Mouse (Mus musculus): ENCODE results near the gene F5. TPM values are rescaled to one million over a fixed set of nuclear protein-coding genes. Genes with fewer than 3 reads are reported as not detected.

F5 gene
- polyA plus RNA-seq, 1 experiment: 2.0 TPM

DNA sequence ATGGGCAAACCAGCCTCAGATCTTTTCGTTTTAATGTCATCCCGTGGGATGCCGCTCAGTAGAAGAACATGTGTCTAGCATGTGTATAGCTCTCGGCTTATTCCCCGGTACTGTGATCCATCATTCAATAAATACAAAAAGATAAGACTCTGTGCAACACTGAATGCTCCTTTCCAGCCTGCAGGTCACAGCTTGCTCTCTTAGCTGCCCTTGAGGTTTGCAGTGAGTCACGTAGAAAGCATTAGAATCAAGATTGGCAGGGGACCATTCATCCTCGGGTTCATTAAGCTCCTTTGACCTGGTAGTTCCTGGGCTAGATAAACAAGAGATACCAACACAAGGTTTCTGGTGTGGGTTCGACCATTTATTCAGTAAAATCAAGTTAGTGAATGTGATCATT, 91.2 kb downstream of the F5 start:
- WGBS: 86% methylated on average over 8 of the region's 8 CpGs
- DNase-seq (ENCODE audit: low read depth in 1 of 2, low spot score in 2 of 2): no peak
- Histone ChIP-seq H3K4me3 (ENCODE audit: extremely low read depth, insufficient read depth, insufficient read length) (no peak overlapping the region), H3K27ac (ENCODE audit: insufficient read depth, low read length) (no peak overlapping the region), H3K27me3 (ENCODE audit: control insufficient read depth, insufficient read depth, low read length) (no peaks in the 10 kb centered on the region), H3K4me1 (ENCODE audit: control insufficient read depth, insufficient read depth, insufficient read length) (peaks cover 1% of the 10 kb centered on the region; the same call in 1 of the 2 replicates), H3K36me3 (ENCODE audit: control insufficient read depth, insufficient read depth, low read length) (no peaks in the 10 kb centered on the region)
- TF ChIP-seq CTCF (IDR thresholded peaks at IDR 0.05; ENCODE audit: extremely low read depth, insufficient read depth, insufficient read length, insufficient replicate concordance): no peak
- no peak for TF ChIP-seq POLR2A (IDR thresholded peaks at IDR 0.05; ENCODE audit: low read depth, low read length)

GRCm38 (mm10) chr1:164247442-164247841, 95.8 kb downstream of the F5 start:
- Histone ChIP-seq H3K27ac (ENCODE audit: insufficient read depth, low read length) (no peak overlapping the region), H3K36me3 (ENCODE audit: control insufficient read depth, insufficient read depth, low read length) (no peaks in the 10 kb centered on the region), H3K27me3 (ENCODE audit: control insufficient read depth, insufficient read depth, low read length) (no peaks in the 10 kb centered on the region), H3K4me1 (ENCODE audit: control insufficient read depth, insufficient read depth, insufficient read length) (peaks cover 3% of the 10 kb centered on the region; the same call in 1 of the 2 replicates), H3K4me3 (ENCODE audit: extremely low read depth, insufficient read depth, insufficient read length) (no peak overlapping the region)
- 76% methylated on average over 8 of the region's 8 CpGs for WGBS
- TF ChIP-seq CTCF (IDR thresholded peaks at IDR 0.05; ENCODE audit: extremely low read depth, insufficient read depth, insufficient read length, insufficient replicate concordance) (no peak), POLR2A (IDR thresholded peaks at IDR 0.05; ENCODE audit: low read depth, low read length) (no peak)
- DNase-seq (ENCODE audit: low read depth in 1 of 2, low spot score in 2 of 2): no peak

DNA sequence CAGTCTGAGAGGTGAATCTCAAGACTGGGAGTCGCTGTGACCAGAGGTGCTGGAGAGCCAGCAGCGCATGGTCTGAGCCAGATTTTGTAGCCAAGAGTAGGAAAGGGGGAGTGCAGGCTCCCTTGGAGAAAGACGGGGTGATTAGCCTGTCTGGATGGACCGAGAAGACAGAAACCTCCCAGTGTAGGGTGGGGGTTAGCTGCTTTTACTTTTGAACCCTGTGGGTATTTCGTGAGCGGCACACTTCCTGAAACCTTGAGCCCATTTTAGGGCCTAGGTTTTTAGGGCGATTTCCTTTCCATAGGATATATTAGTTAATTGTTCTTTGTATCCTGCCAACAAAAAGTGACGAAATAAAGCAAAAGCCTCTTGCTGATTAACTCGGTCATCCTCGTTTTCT, 96.3 kb downstream of the F5 start:
- H3K4me1 ChIP-seq (ENCODE audit: control insufficient read depth, insufficient read depth, insufficient read length): peaks cover 3% of the 10 kb centered on the region; the same call in 1 of the 2 replicates
- H3K27ac ChIP-seq (ENCODE audit: insufficient read depth, low read length): 0 out of 2 replicates have a peak overlapping the region, but pooled peaks have one; percentile 2
- H3K4me3 ChIP-seq (ENCODE audit: extremely low read depth, insufficient read depth, insufficient read length): no peak overlapping the region
- no peaks in the 10 kb centered on the region for H3K36me3 ChIP-seq (ENCODE audit: control insufficient read depth, insufficient read depth, low read length)
- DNase-seq (ENCODE audit: low read depth in 1 of 2, low spot score in 2 of 2): no peak
- no peaks in the 10 kb centered on the region for H3K27me3 ChIP-seq (ENCODE audit: control insufficient read depth, insufficient read depth, low read length)
- no peak for TF ChIP-seq CTCF (IDR thresholded peaks at IDR 0.05; ENCODE audit: extremely low read depth, insufficient read depth, insufficient read length, insufficient replicate concordance)
- TF ChIP-seq POLR2A (IDR thresholded peaks at IDR 0.05; ENCODE audit: low read depth, low read length): no peak
- 13% methylated on average over 10 of the region's 10 CpGs for WGBS

- Histone ChIP-seq H3K27me3 (ENCODE audit: control insufficient read depth, insufficient read depth, low read length) (no peaks in the 10 kb centered on the region), H3K27ac (ENCODE audit: insufficient read depth, low read length) (peak within 1 kb of the TSS; percentile 85), H3K36me3 (ENCODE audit: control insufficient read depth, insufficient read depth, low read length) (no peaks in the 10 kb centered on the region), H3K4me1 (ENCODE audit: control insufficient read depth, insufficient read depth, insufficient read length) (peaks cover 3% of the 10 kb centered on the region; the same call in 1 of the 2 replicates), H3K4me3 (ENCODE audit: extremely low read depth, insufficient read depth, insufficient read length) (peak within 1 kb of the TSS; percentile 77)
- no peak for TF ChIP-seq CTCF (IDR thresholded peaks at IDR 0.05; ENCODE audit: extremely low read depth, insufficient read depth, insufficient read length, insufficient replicate concordance)
- TF ChIP-seq POLR2A (IDR thresholded peaks at IDR 0.05; ENCODE audit: low read depth, low read length): peak; percentile 83
- under 1% methylated on average over 75 of the region's 79 CpGs for WGBS
- DNase-seq (ENCODE audit: low read depth in 1 of 2, low spot score in 2 of 2): peak; percentile 90 to 97
Measured at GRCm38 (mm10) chr1:164248465-164249331, 97.1 kb downstream of the F5 start, which contains the start of gene Slc19a2. Gene Slc19a2, plus strand, starts transcription at chr1:164249046.

DNA sequence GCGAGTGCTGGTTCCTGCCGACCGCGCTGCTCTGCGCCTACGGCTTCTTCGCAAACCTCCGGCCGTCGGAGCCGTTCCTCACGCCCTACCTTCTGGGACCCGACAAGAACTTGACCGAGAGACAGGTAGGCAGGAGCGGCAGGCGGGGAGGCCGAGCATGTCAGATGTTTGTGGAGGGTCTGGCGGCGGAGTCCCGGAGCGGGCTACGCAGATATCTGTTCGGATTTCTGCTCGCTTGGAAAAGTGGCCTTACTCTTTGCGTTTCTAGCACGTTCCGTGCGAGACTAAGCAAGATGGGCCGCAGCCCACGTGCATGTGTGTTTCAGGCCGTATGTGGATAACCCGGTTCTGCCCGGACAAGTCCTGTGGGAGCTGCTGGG, 97.7 kb downstream of the F5 start:
- WGBS: 2% methylated on average over 33 of the region's 33 CpGs
- DNase-seq (ENCODE audit: low read depth in 1 of 2, low spot score in 2 of 2): peak in 1 of 2 experiments; percentile 14
- TF ChIP-seq CTCF (IDR thresholded peaks at IDR 0.05; ENCODE audit: extremely low read depth, insufficient read depth, insufficient read length, insufficient replicate concordance): no peak
- no peak for TF ChIP-seq POLR2A (IDR thresholded peaks at IDR 0.05; ENCODE audit: low read depth, low read length)
- Histone ChIP-seq H3K36me3 (ENCODE audit: control insufficient read depth, insufficient read depth, low read length) (no peaks in the 10 kb centered on the region), H3K27ac (ENCODE audit: insufficient read depth, low read length) (no peak overlapping the region; the same call in 1 of the 2 replicates), H3K4me3 (ENCODE audit: extremely low read depth, insufficient read depth, insufficient read length) (peak overlapping the region; percentile 71), H3K27me3 (ENCODE audit: control insufficient read depth, insufficient read depth, low read length) (no peaks in the 10 kb centered on the region), H3K4me1 (ENCODE audit: control insufficient read depth, insufficient read depth, insufficient read length) (peaks cover 3% of the 10 kb centered on the region; the same call in 1 of the 2 replicates)

DNA sequence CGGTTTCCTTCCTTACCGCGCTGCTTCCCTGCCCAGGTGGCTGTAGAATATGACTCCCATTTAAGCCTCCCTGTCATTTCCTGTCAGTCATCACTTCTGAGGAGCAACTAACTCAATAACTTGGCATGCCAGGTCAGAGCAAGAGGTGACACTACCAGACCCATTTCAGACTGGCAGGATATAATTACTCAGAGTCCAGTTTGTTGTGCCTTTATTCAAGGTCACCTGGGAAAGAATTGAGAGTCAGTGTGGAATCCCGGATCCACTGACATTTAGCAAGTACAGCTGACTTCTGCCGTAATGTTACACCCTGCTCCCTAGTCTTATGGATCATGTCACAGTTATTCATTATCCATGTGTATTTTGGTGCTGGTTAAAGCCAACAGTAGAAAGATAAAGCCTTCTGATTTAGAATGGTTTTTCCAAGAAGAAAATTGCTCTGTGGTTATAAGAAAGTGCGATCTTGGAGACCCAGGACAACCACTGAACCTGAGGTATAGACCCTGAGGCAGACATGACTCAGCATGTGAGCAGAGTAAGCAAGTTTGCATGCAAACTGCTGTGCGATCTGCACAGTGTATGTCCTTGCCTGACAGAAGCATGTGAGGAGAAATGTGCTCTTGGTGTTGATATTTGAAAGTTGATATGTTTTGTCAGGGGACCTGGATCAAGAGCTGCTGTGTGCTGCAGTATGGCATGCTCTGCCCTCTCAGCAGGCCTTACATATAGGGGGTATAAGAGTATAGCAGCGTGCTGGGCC, 98.9 kb downstream of the F5 start:
- Histone ChIP-seq H3K4me1 (ENCODE audit: control insufficient read depth, insufficient read depth, insufficient read length) (peaks cover 3% of the 10 kb centered on the region; the same call in 1 of the 2 replicates), H3K27ac (ENCODE audit: insufficient read depth, low read length) (no peak overlapping the region), H3K27me3 (ENCODE audit: control insufficient read depth, insufficient read depth, low read length) (no peaks in the 10 kb centered on the region), H3K4me3 (ENCODE audit: extremely low read depth, insufficient read depth, insufficient read length) (no peak overlapping the region), H3K36me3 (ENCODE audit: control insufficient read depth, insufficient read depth, low read length) (no peaks in the 10 kb centered on the region)
- TF ChIP-seq POLR2A (IDR thresholded peaks at IDR 0.05; ENCODE audit: low read depth, low read length) (no peak), CTCF (IDR thresholded peaks at IDR 0.05; ENCODE audit: extremely low read depth, insufficient read depth, insufficient read length, insufficient replicate concordance) (no peak)
- 70% methylated on average over 8 of the region's 8 CpGs for WGBS
- no peak for DNase-seq (ENCODE audit: low read depth in 1 of 2, low spot score in 2 of 2)
